Mouse (Mus musculus): ENCODE results near the gene Ostm1.
A peak's percentile ranks its signal among the peaks of the same experiment; 100 is the strongest.

Gene Ostm1

DNA sequence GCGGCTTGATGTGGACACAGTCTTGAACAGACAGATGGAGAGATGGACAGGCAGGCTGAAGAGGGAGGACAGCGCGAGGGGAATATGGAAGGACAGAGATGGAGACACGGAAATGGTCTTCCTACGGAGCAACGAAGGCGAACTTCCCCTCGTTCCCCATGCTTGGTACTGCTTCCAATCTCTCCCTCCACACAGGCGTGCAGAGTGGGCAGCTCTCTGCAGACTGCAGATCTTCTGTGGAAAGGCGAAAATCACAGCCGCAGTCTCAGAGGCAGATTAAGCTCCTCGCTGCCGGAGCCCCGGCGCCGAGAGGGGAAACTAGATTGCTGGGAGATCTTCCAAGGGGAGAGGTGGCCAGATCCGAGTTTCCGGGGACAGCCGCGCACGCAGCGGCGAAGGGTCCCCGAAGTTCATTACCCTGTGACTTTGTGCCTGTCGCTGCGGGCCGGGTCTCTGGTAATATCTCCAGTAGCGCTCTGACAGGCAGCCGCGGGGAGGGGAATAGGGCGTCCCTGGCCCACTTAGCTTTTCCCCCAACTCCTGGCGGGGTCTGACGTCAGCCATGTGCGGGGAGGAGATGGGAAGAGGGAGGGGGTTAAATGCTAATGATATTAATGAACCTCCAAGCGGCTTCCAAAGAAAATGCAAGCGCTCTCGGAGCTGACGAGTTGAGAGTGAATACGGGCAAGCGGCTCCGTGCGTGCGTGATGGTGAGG lies at the start of gene Ostm1, which contains the start of gene Nr2e1:
Gene Ostm1 (plus strand): TSS at position 666 of the 716 bp plus-strand sequence.
Gene Nr2e1 (minus strand): TSS at position 476 of the 716 bp plus-strand sequence.
- DNase-seq: peak; percentile 23

DNA sequence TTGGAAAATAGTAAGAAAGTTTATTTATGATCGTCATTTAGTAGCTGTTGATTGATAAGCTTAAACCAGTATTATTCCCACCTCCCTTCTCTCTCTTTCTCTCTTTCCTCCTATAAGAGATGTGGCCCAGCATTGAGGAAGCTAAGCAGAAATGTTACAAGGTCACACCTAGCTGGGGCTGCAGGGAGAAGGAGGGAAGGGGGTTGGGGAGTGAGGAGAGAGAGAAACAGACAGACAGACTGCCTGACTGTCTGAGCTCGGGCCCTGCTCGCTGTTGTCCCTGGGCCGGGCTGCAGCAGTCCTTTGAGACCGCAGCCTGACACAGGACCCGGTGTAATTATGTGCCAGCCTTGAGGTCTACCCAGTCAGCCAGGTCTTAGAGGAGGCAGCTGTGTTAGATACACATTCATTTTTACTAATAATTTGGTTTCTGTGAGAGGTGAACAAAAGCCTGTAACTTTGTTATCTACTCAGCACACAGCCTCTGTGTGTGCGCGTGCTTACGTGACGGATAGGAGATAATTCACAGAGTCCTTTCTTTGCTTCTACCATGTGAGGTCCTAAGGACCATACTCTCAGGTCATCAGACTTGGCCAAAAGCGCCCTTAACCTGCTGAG lies 49.7 kb upstream of the Ostm1 start:
- DNase-seq: no peak

DNA sequence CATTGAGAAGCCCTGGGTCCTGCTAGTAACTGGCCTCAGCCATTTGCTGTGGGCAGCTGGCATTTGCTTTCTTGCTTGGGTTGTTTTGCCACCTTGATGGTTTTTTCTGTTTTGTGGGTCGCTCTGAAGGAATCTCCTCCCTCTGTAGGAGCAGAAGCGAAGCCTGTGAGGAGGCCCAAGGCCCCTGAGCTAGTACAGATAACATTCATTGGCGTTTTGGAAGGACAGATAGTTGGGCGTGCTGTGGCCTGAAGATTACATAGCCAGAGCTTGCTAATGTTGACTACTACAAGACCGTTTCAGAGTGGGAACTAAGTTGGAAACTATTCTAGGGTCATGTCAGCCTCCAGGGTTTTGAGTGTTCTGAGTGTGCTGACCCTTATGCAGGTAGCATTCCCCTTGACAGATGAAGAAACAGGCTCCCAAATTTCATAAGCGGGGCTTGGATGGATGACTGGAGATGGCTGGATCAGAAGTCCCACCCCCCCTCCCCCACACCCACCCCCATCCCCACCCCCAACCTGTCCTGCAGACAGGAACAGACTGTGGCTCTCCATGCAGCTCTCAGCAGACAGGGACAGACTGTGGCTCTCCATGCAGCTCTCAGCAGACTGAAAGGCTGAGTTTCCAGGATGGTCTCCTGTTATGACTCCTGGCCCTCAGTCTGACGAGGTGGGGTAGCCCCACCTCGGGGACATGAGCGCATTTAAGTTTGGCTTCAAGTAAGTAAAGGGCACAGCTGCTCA lies 45.9 kb upstream of the Ostm1 start:
- DNase-seq: no peak

DNA sequence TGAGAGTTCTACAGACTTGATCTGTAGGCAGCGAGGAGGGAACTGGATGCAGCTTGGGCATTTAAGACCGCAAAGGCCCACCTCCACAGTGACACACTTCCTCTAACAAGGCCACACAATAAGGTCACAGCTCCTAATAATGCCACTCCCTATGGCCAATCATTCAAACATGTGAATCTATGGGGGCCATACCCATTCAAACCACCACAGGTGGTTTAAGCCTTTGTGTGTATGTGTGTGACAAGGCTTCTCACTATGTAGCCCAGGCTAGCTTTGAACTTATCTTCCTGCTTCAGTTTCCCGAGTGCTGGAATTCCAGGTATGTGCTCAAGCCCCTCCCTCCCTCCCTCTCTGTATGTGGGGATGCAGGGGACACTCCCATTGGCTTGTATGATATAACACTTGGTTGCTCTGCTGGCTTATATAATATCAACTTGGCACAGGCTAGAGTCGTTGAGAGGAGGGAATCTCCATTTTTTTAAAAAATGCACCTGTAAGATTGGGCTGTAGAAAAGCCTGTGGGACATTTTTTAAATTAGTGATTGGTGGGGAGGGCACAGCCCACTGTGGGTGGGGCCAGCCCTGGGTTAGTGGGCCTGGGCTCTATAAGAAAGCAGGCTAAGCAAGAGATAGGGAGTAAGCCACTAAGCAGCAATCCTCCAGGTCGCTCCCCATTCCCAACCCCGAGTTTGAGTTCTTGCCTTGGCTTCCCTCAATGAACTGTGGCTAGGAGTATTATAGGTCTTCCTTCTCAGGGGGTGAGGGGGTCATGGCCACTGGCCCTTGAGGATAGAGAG lies 37.7 kb upstream of the Ostm1 start:
- no peak for DNase-seq

DNA sequence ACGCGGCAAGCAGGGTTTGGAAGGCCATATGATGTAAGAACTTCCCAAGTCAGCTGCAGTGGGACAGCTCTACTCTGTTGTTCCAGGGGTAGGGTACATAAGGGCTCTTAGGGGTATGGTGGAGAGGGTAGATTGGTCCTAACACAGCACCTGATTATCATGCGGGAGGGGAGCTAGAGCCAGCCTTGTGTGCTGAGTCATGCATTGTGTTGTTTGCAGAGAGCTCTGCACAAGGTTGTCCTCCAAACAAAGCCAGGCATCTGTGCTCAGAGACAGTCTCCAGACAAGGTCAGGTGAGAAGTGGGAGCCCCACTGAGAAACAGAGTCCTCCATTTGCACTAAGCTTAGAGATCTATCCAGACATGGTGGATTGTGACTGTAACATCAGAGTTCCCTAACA lies 37.1 kb upstream of the Ostm1 start:
- DNase-seq: no peak

DNA sequence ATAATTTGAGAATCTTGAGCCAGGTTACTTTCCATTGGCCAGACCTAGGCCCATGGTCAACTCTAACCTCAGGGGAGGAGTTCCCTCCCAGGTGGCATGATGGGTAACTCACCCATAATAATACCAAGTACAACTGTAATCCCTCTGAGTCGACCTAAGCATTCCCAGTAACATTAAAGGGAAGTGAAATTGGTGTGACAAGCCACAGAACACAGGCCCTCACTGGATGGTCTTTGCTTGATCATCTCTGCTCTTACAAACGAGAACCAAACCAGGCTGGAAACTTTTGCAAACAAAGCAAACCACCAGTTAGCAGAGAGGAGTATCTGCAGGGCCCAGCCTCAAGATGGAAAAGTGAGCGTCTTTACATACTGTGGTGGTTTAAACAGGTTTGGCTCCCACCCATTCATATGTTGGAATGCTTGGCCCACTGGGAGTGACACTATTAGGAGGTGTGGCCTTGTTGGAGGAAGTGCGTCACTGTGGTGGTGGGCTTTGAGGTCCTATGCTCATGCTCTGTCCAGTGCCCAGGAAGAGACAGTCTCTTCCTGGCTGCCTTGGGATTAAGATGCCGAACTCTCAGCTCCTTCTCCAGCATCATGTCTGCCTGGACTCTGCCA lies 23.9 kb upstream of the Ostm1 start:
- DNase-seq: no peak

DNA sequence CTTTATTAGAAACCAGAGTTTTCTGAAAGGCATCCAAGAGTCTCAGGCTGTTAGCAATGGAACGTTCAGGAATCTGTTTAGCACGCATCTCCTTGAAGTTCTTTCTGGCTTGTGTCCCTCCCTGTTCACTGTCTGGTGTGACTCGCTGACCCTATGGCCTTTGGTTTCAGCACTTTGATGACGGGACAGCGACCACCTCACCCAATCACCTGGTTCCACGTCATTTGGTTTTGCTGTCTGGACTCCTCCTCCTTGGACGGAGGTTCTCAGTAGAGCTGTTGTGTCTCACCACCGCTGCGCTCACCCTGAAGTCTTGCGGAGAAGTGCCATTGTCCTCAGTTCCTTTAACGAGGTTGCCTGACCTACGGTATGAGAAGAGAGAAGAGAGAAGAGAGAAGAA lies 21.4 kb upstream of the Ostm1 start:
- peak; percentile 66 for DNase-seq

DNA sequence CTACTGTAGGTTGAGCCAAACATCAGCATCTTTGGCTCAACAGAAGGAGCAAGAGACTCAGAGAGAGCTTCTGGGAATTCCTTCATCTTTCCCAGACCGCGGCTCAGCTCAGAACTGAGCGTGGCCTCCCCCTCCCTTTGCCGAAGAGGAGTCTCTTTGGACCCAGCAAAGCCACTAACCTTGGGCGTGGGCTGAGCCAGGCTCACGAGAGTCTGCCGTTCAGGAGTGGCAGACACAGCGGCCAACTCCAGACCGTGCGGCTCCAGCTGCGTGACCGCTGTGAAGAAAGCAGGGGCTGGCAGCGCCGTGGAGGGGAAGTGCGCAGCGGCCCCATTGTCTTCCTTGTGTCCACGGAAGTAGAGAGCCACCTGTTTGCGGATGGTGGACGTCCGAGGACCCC lies 11.1 kb upstream of the Ostm1 start:
- DNase-seq: no peak

DNA sequence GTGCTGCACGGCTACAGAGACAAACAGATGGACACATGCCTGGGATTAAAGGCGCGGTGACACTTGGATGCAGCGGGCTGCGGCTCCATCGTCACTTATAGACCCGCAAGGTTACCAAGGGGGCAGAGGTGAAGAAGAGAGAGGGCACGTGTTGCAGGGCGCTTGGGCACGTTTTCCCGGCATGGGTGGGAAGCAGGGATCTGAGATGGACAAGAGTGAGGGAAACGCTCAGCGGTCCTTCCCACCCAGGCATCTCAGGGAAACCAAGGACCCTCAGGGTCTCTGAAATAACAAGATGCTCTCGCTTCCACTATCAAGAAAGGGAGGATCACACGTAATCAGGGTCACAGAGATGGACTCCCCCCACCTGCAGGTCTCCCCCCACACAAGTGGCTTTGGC lies 10.7 kb upstream of the Ostm1 start:
- no peak for DNase-seq

DNA sequence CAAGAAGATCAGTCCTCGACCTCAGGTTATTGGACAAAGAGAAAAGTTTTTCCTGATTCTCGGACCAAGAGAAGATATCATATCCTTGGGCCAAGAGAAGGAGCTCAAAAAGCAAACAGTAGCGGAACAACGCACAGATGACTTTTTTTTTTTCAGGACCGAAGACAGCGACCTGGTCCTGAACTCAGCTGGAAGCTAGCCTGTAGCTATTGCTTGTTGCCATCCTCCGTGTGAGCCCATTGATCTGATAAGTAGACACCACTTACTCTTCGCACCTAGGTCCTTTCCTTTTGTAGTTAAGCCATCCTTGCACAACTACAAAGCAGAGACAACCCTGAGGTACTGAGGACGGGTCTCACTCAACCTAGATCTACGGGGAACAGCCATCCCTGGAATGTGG lies 9.0 kb upstream of the Ostm1 start:
- peak; percentile 27 for DNase-seq

DNA sequence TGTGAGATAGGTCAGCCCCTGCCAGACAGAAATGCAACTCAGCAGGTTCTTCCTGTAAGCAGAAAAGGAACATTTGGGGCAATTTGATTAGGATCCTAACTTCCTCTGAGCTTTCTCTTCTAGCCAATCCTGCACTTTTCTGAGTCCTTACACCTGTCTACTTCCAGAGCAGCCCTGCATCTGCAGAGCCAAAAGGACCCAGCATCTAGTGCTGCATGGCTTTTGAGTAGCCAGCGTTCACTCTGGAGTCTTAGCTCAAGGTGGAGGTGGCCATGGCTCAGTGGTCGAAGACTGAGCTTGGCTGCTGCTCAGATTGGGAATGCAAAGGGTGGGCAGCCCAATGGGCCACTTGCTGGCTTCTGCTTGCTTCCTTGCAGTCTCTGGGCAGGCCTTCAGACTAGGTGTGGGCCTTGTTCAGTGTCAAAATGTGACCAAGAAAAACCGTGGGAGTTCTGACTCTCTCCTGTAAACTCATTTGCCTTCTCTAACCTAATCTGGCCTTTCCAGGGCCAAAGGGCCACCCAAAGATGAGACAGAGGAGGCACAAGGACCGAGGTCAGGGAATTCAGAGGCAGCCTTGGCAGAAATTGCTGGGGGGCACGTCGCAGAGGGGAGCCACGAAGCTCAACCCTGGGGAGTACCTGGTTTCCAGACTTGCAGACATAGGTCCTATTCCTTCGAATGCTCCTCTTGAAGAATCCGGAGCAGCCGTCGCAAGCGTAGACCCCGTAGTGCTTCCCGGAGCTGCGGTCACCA lies 5.9 kb upstream of the Ostm1 start:
- no peak for DNase-seq

DNA sequence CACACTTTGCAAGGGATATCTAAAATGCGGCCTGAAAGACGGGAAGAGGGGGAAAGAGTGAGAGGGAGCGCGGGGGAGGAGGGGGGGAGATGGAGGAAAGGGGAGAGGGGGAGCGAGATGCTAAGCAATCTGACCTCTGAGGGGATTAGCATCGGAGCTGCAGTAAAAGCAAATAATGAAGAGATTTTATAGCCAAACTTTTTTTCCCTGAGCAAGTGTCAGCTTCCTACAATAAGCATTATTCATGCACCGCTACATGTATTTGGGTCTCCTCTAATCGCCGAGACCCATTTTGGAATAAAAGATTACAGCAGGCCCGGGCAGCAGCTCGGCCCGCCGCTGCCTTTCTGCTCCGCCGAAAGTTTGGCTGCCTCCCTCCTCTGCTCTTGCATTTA lies 5.3 kb upstream of the Ostm1 start:
- DNase-seq: no peak

DNA sequence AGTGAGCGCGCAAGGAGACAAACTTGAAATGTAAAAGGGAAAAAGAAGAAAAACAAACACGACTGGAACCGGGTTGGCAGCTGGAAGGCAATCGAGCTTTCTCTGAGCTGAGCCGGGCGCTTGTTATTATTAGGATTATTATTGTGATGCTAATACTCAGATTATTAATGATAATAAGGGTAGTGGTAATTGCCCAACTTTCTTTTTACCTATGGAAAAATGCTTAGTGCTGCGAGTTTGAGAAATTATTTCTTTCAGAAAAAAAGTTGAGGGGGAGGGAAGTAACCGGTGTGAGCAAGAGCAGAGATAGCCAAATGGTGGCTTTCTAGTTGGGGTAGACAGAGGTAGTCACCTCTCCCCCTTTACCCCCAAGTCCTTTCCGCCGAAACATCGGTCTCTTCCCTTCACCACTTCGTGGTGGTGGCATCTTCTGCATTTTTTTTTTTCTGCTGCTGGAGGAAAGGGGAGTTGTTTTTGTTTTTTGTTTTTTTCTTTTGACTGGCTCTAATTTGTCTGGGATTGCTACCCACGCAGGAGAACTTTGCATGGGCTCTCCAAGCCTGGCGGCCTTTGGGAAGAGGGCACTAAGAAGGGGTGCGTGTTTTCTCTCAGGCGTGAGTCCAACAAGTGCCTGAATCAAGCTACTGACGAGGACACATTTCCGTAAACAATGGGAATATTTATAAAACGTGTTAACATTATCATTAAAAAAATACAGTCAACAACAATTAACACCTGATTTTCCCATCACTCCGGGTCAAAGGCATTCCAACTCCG lies 4.7 kb upstream of the Ostm1 start:
- no peak for DNase-seq

DNA sequence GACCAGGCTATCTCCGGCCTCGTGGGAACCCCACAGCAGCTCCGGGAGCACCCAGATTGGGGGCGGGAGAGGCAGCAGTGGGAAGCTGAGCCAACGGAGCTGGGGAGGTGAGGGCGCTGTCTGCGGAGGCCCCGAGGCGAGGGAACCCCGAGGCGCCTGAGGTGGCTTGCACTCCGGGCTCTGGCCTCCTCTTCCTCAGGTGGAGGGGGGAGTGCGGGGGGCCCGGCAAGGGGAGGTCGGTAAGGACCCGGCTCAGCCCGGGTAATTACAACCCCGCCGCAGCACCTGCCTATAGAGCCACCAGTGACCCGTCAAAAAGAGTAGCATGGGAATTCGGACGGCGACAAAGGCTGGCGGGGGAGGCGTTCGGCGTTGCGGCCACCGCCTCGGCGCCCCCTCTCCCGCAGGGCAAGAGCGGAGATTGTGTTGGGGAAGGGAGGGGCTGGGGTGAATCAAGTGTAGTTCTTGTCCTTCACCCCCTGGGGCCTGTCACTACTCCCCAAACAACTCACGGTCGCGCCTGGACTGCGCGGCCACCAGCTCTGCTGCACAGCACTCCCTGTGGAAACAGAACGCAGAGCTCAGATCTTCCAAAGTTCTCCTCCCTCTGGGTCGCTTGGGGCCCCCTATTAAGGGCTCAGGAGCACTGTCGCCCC lies 4.0 kb upstream of the Ostm1 start:
- no peak for DNase-seq

DNA sequence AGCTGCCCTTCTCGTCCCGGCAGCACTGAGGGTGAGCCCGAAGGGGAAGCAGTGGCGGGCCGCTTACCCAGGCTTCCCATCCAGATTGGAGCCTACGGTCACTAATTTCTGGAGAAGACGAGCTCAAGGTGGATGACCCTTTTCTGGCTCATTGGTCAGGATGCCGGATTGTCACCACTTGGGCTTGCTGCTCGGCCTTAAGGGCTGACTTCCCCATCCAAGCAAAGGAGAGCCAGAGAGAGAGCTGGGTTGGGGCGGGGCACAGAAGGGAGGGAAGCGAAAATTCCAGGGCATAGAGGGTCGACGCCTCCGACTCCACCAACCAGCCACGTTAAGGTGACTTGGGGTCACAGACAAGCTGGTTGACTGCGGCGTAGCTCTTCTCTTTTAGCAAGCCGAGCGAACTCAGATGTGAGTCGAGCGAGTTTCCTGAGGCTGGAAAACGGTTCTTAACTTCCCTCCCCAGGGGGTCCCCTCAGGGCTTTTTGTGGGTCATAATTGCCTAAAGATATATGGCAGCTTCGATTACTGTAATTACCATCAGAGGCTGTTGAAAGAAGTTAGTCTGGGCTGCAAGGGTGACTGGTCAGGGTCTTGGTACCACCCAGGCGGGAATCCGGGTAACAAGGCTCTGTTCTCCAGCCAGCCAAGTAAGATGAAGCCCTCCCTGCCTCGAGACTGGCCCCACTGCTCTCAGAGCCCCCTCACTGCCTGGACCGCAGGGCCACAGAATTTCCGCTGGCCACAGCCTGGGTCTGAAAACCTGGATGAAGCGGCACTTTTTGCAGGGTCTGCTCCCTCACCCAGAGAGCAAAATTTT lies 3.3 kb upstream of the Ostm1 start:
- DNase-seq: no peak

DNA sequence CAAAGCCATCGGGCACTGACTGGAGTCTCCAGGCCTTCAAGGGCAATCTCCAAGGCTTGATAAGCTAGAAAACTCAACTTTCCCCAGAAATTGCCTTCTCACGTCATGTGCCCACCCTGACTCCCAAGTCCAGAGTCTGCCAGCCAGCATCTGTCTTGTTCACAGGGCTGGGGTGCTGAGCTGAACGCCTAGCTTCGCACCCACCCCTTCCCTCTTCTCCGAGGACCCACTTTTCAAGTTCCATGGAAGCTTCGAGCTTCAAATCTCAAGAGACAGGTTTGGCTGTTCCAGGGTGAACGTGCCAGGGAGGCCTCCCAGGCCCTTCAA lies 2.7 kb upstream of the Ostm1 start:
- no peak for DNase-seq

DNA sequence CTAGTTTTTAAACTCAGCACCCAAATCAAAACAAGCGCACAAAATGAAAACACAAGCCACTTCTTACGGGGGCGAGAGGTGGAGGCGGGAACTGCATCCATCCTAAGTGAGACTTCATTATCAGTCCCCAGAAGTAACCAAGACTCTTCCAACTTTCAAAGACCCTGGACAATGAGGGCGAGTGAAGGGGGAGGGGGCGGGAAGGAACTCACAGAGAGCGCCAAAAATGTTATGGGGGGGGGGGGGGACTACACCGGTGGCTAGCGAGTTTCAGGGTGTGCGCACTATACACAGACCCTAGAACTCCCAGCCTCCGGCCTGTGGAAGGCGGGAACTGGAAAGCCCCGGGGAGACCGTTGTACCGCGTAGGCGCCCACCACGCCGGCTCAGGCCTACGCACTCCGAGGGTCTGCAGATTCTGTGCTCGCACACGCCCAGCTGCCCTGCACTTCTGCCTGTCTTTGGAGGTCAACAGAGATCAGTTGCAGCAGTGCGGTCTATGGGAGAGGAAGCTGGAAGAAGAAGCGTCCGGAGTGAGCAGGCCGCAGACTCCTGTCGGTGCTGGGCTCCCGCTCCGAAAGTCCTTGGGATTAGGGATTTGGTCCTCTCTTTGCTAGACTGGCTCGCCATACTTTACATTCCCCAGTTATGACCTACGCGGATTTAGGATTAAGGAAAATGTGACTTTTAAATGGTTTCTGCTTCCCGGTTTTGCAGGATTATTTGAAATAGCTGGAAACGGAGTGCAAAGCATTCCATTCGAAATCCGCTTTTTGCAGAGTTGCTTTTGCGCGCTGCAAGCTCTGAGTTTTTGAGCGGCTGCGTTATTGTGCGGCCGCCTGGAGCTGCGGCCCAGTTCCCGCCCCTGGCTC lies 1.7 kb upstream of the Ostm1 start:
- peak; percentile 33 for DNase-seq

DNA sequence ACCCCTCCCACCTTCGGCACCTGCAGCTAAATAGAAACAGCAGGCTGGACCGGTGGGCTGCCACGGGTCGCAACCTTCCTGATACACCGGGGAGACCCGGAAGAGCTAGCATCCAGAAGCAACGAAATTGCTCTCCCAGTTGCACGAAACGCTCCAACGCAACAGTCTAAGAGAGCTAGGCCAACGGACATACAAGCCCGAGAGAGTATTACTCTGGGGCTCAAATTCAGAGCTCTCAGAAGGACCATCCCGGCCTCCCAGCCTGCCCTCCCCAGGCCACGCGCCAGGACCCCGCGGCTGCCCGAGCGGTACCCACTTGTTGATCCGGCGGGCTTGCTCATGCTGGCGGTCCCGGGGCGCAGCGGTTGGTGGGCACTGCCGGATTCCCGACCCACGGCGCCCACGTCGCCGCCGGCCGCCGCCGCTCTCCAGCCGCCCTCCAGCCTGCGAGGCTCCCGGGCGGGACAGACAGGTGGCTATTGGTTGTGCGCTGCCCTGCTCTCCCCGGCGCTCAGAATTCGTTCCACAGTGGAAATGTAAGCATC lies 984 bp upstream of the Ostm1 start:
- no peak for DNase-seq
